Mouse (Mus musculus) ovary, postnatal 36 days (tissue): ENCODE data around the gene Ankrd35.
A peak's percentile ranks its signal among the peaks of the same experiment; 100 is the strongest.
"Not testable (repeated sequence)": the region's sequence is repeated elsewhere in the genome, so short reads cannot be mapped to it uniquely, and the experiment has no call there.

ENCODE experiments used
- DNase-seq: peaks from one replicate; pipeline ENCODE4 v3.0.0; 2022; ENCODE audit warnings: low spot score, mixed read lengths

Gene Ankrd35

GRCm38 (mm10) chr3:96706217-96706616, 36.3 kb downstream of the Ankrd35 start:
- DNase-seq = no peak

DNA sequence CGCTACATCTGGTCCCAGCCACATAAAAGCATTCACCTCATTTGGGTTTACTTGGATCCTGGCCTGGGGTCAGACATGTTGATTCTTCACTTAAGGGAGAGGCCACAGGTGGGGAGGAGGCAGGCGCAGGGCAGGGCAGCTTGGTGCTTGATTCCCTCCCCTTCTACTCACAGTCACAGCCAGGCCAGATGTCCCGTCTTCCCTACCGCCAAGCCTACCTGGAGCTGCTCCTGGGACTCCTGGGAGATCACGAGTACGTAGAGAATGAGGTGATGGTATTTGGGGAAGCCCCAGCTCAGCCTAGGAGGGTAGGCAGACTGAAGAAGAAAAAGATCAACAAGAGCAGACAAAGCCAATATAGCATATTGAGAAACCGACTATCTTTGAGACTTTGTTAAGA, 37.1 kb downstream of the Ankrd35 start:
- no peak for DNase-seq

- DNase-seq = peak; percentile 84
Measured at GRCm38 (mm10) chr3:96707903-96708683, 38.2 kb downstream of the Ankrd35 start, which contains the start of gene Nudt17. Gene Nudt17 (minus strand): TSS chr3:96708562.

DNA sequence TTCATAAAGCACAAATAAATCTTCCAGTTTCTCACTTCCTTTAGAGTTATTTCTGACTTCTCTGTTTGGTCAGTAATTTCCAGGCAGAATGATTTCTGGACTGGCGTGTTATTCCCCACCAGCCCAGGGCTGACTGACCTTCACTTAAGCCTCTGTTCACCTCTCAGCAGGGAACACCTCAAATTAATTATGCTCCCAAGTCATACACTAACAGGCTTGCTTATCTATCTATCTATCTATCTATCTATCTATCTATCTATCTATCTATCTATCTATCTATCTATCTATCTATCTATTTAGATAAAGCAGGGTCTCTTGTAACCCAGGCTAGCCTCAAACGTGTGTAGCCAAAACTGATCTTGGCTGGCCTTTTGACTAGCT, 38.7 kb downstream of the Ankrd35 start:
- DNase-seq = no peak

DNA sequence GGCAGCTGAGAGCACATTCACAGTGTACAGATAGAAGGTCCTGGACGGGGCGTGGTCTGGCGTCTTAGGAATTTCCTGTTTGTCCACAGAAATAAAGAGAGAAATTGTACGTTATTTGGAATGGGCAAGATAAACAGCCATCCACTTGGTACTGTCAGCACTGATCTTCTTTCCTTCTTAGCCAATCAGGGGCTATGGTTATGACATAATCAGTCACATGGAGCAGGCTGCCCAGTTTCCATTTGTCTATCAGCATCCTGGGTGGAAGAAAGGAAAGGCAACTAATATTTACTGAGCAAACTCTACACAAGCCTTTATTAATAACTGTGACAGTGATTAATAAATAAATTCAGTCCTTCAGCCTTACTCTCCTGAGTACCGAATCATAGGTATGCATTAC, 44.4 kb downstream of the Ankrd35 start:
- no peak for DNase-seq

GRCm38 (mm10) chr3:96715854-96716253, 45.9 kb downstream of the Ankrd35 start:
- no peak for DNase-seq

DNA sequence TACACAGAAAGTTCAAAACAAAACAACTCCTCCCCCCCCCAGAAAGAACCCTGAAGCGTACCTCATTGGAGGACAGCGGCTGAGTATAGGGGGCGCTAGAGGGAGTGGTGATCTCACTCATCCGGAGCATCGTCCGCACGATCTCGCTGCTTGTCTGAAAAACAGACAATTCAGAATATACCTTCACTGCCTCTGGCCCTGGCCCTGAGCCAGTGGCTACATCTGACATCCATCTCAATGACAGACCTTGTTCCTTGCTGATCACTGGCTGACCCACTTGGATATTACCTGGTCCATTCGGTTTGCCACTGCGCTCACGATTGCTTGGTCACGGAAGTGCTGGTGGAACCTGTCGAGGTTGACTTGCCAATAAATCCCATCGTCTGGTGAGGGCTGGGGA, 49.2 kb downstream of the Ankrd35 start:
- no peak for DNase-seq

DNA sequence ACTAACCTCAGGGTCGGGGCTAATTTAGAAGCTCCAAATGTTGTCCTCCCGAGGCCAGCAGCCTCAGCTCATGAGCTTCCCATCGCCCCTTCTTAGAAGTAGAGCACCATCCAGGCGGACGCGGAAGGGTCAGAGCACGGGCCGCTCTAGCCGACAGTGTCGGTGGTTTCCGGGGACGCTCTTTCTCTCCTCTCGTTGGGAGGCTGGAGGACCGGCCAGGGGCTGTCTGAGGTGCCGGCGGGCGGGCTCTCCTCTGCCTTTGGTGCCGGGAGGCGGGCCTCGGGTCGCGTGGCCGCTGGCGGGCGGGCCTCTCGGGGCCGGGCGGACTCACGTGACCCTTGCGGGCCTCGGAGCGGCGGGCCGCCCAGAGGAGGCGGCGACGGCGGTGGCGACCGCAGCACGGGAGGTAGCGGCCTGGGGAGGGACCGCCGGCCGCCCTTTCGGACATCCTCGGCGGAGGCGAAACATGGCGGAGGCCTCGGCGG, 57.5 kb downstream of the Ankrd35 start, which contains the start of the genes Polr3c and Rnf115:
TSS of gene Polr3c (minus strand) at position 286 of the 485 bp plus-strand sequence.
TSS of gene Rnf115 (plus strand) at position 322 of the 485 bp plus-strand sequence.
- DNase-seq = peak; percentile 99

DNA sequence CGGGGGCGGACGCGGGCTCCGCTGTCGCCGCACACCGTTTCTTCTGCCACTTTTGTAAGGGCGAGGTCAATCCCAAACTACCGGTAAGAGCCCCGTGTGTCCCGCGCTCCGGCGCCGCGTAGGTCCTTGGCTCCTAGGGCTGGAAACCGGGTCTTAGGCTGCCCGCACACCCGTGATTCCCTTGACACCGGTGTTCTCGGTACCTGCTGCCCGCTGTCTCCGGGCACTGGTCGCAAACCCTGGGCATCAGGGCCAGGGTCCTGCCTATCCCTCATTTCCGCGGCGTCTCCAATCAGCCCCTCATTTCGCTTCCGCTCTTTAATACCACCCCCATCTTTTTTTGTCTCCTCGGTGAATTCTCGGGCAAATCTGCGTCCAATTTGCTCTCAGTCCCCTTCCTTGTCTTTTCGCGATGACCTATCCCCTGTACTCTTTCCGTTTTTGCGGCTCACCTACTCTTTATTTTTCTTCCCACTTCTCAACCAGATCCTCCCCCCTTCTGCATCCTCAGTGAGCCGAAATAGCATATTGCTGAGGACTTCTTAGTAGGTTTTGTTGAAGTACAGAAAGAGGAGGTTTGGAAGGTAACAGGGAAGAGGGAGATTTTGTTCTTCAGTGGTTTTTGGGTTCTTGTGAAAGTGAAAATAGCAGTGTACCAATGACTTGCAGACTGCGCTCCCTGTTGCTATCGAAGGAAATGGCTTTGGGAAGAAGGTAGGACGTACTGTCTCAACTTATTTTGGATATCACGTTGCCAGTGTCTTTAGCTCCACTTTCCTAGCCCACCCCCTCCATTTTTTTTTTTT, 58.1 kb downstream of the Ankrd35 start:
- no peak for DNase-seq

DNA sequence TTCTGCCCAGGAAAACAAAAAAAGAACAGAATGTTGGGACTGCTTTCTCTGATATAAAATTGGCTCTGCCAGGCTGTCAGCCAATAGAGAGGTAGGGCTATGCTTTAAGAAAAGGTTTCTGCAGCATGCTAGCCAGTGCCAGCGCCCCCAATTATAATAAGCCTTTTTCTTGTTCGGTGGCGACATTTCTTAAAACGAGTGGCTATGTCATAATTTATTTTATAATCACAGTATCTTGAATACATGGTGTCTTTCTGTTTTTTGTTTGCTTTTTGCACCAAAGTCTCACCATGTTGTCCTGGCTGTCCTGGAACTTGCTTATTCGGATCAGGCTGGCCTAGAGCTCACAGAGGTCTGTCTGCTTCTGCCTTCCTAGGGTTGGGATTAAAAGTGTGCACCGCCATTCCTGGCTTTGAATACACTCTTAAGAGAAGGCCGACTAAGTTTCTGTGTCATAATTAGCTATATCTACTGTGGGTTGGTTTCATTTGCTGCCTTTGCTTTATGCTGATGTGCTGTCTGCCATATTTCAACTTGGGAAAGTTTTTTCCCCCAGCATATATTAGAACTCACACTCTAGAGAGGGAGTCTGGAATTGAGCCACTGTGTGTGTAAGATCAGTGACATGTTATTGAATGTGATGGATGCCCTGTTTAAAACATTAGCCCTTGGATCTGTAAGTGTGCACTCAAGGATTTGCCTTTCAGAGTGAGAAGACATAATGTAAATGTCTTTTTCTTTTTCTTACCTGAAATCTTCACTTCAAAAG, 58.9 kb downstream of the Ankrd35 start:
- DNase-seq = no peak

- no peak for DNase-seq
Measured at GRCm38 (mm10) chr3:96729403-96729784, 59.5 kb downstream of the Ankrd35 start.

GRCm38 (mm10) chr3:96730785-96731184, 60.9 kb downstream of the Ankrd35 start:
- no peak for DNase-seq

GRCm38 (mm10) chr3:96733984-96734383, 64.1 kb downstream of the Ankrd35 start:
- no peak for DNase-seq

DNA sequence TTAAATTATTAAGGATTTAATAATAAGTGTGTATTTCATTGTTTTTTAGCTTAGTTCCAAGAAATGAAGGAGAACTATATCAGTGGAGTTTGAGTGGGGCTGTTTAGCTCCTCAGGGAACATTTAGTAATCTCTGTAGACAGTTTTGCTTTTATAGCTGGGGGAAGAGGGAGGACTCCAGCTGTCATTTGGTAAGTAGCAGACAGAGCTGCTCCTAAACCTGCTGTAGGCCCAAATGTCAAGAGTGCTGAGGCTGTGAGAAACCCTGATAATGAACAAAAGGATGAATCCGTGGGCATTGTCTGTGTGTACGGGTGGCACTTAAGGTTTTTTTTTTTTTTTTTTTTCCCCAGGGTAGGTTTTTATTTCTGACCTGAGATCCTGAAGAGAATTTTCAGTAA, 65.3 kb downstream of the Ankrd35 start:
- no peak for DNase-seq

GRCm38 (mm10) chr3:96737013-96737740, 67.2 kb downstream of the Ankrd35 start:
- no peak for DNase-seq

GRCm38 (mm10) chr3:96737995-96738394, 68.1 kb downstream of the Ankrd35 start:
- DNase-seq = no peak

- DNase-seq = not testable (repeated sequence)
Measured at GRCm38 (mm10) chr3:96740279-96740678, 70.3 kb downstream of the Ankrd35 start.
